Mouse (Mus musculus) bone marrow macrophage, adult 2 months (primary cell): ENCODE results near the gene Mrvi1.

ENCODE experiments used
- CTCF ChIP-seq: IDR thresholded peaks from 2 replicates; pipeline ENCODE4 v1.5.1; 2012; ENCODE audit warnings: low read depth, mild to moderate bottlenecking, low read length, moderate library complexity
- POLR2A ChIP-seq: IDR thresholded peaks from 2 replicates; pipeline ENCODE4 v1.6.1; 2012; ENCODE audit warnings: mild to moderate bottlenecking, low read depth, low read length, borderline replicate concordance

DNA sequence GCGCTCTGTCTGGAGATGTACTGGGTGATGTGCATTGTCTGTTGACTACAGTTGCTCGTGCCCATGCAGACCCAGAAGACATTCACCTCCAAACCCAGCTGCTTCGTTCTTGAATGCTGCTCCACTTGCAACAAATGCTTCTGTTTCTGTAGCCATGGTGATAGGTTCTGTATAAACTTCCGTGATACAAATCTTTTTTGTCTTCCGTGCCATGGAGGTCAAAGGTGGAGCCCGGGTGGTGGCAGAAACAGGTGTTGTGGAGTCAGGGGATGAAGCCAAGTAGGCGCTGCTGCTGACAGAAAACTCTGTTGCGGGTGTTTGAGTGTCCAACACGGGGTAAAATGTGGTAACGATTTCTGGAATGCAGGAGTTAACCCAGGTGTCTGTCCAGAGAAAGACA, 128.7 kb downstream of the Mrvi1 start:
- TF ChIP-seq CTCF (no peak), POLR2A (no peak)
